16 mouse cellular contexts compared by ENCODE assay signal in the genomic region with DNA sequence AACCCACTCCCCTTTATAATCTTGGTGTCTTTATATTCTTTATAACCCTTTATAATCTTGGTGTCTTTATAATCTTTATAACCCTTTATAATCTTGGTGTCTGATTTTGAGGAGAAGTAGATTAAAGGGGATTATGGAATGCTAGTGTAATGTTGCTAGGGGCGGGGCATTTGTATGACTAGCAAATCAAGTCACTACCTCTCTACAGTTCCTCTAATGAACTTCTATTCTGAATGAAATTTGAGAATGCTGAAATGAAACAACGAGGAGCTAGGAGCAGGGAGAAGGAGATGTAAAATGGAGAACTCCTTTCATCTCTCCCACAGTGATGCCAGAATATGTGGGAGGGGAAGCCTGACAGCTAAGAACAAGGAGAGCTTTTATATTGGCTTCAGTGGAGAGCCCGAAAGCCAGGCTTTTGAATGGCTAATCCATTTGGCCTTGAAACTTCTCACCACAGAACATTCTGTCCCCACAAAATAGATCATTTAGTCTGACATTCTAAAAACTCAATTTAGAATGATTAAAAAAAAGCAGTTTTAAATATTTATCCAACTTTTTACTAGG. TPM values are rescaled to one million over a fixed set of nuclear protein-coding genes. Genes with fewer than 3 reads are reported as not detected.
A peak's percentile ranks its signal among the peaks of the same experiment; 100 is the strongest.
DNase-seq lines count a peak whose midpoint lies in the region; ATAC-seq lines count a peak whose summit lies in the region.
"Had no signal": no experiment of that assay in that cellular context is flagged by ENCODE, and none has a peak within 500 bp of the region (broad histone marks: within the 10 kb centered on the region; RNA-seq: fewer than 3 reads in every experiment).

No protein-coding gene starts in this region.

- H3K27me3 ChIP-seq in hindbrain, embryonic 13.5 days, result no peaks in the 10 kb centered on the region
- H3K27me3 ChIP-seq in hindbrain, embryonic 10.5 days (ENCODE audit: insufficient read depth, poor library complexity, severe bottlenecking), result no peaks in the 10 kb centered on the region
- H3K27me3 ChIP-seq: limb, embryonic 13.5 days had no signal

- peak; percentile 41; the same call in 1 of the 2 replicates for ATAC-seq in hindbrain, embryonic 13.5 days (ENCODE audit: low FRiP score)

- H3K27ac ChIP-seq in hindbrain, embryonic 13.5 days, result no peak overlapping the region
- H3K27ac ChIP-seq in hindbrain, embryonic 10.5 days, result no peak overlapping the region
- H3K27ac ChIP-seq: limb, embryonic 13.5 days had no signal

- peak; percentile 27 to 60 for DNase-seq in adrenal gland, adult (ENCODE audit: inconsistent age in 2 of 2, low spot score in 1 of 2)
- DNase-seq in adrenal gland, adult 8-10 months, result no peak
- no peak for DNase-seq in hindbrain, embryonic 10.5 days (ENCODE audit: low spot score)
- peak; percentile 51 to 66 for DNase-seq in right cerebral cortex, postnatal 10 days (ENCODE audit: low spot score in 2 of 2)
- no peak for DNase-seq in right cerebral cortex, postnatal 14 days
- DNase-seq in thymus, postnatal 4 days, result no peak
- DNase-seq in thymus, postnatal 10 days (ENCODE audit: low spot score in 2 of 2), result no peak
- DNase-seq: heart, postnatal 10 days; kidney, postnatal 4 days; lung, embryonic 14.5 days had no signal

- H3K4me3 ChIP-seq in hindbrain, embryonic 13.5 days, result no peak overlapping the region
- H3K4me3 ChIP-seq in hindbrain, embryonic 10.5 days, result no peak overlapping the region
- H3K4me3 ChIP-seq: limb, embryonic 13.5 days had no signal

- H3K4me2 ChIP-seq in hindbrain, embryonic 13.5 days, result no peak overlapping the region
- H3K4me2 ChIP-seq: limb, embryonic 13.5 days; lung, embryonic 14.5 days had no signal

- no peaks in the 10 kb centered on the region for H3K9me3 ChIP-seq in hindbrain, embryonic 13.5 days
- H3K9me3 ChIP-seq in hindbrain, embryonic 10.5 days, result no peaks in the 10 kb centered on the region
- H3K9me3 ChIP-seq: limb, embryonic 13.5 days had no signal

- peaks cover 7% of the 10 kb centered on the region for H3K4me1 ChIP-seq in hindbrain, embryonic 13.5 days (replicated peaks)
- peaks cover 10% of the 10 kb centered on the region; the same call in 1 of the 2 replicates for H3K4me1 ChIP-seq in hindbrain, embryonic 10.5 days (replicated peaks)

- H3K9ac ChIP-seq in hindbrain, embryonic 13.5 days, result no peak overlapping the region
- H3K9ac ChIP-seq: limb, embryonic 13.5 days; lung, embryonic 14.5 days had no signal

- WGBS in hindbrain, embryonic 13.5 days, result 36% methylated on average over 3 of the region's 3 CpGs
- 44% methylated on average over 3 of the region's 3 CpGs for WGBS in hindbrain, embryonic 10.5 days

- H3K36me3 ChIP-seq in hindbrain, embryonic 13.5 days, result 0 out of 2 replicates have a peak, but pooled peaks cover 4% of the 10 kb centered on the region
- peaks cover 3% of the 10 kb centered on the region; the same call in 1 of the 2 replicates for H3K36me3 ChIP-seq in hindbrain, embryonic 10.5 days
- H3K36me3 ChIP-seq: limb, embryonic 13.5 days had no signal

RNA-seq across cellular contexts. Expression of a gene that starts 2.2 kb away (rescaled TPM):
- total RNA-seq in adrenal gland, adult 8-10 months (2022), result 1 to 10 TPM; 5.2 to 9.1 (median 6.2) TPM
- polyA plus RNA-seq in hindbrain, embryonic 13.5 days (2015; fragmentation: Nextera tagmentation; extraction: Ambion mirVana), result 25.5 and 26.3 TPM in 2 replicates
- 3.5 and 5.1 TPM in 2 replicates for polyA plus RNA-seq in hindbrain, embryonic 10.5 days (2016; fragmentation: Nextera tagmentation; extraction: Ambion mirVana)
- total RNA-seq: common myeloid progenitor, adult 5-6 weeks; monocyte, adult 5-6 weeks had no signal

RNA-seq across cellular contexts. Expression of a gene that starts 14.9 kb away (rescaled TPM):
- total RNA-seq in adrenal gland, adult 8-10 months (2022), result 1 to 10 TPM in 3 of 4 experiments, not detected in 1; 1.9 to 3.9 (median 2.5) TPM
- 11.7 and 15.4 TPM in 2 replicates for polyA plus RNA-seq in hindbrain, embryonic 13.5 days (2015; fragmentation: Nextera tagmentation; extraction: Ambion mirVana)
- 0.90 and 1.00 TPM in 2 replicates for polyA plus RNA-seq in hindbrain, embryonic 10.5 days (2016; fragmentation: Nextera tagmentation; extraction: Ambion mirVana)
- total RNA-seq: common myeloid progenitor, adult 5-6 weeks; gastrocnemius, adult 8-10 months; heart, postnatal 10 days; monocyte, adult 5-6 weeks had no signal
- polyA plus RNA-seq: intestine, embryonic 14.5 days; limb, embryonic 13.5 days; lung, embryonic 14.5 days had no signal

Comparison
In these comparisons a context has a peak if more than half of its experiments do, and no peak if none do; other contexts are left out.
1. DNase-seq: peak in adrenal gland, adult (2 of 2) and right cerebral cortex, postnatal 10 days (2 of 2); none in adrenal gland, adult 8-10 months (single experiment), hindbrain, embryonic 10.5 days (single experiment), right cerebral cortex, postnatal 14 days (single experiment), thymus, postnatal 4 days (single experiment) and thymus, postnatal 10 days (0 of 2).